Mouse (Mus musculus) stomach, embryonic 14.5 days (tissue): ENCODE measurements around the gene Doc2b. TPM values are rescaled to one million over a fixed set of nuclear protein-coding genes. Genes with fewer than 3 reads are reported as not detected.

Experiments used
- ATAC-seq: fragments of 200-750 bp; cut with Nextera tagmentation; 2 replicates; pipeline ENCODE4 v1.8.0; 2017; ENCODE audit warnings: low read depth, moderate TSS enrichment; ENCODE audit not compliant: insufficient number of reproducible peaks, insufficient read depth, low FRiP score
- H3K27ac ChIP-seq: fragments of 300-500 bp; sonication (generic); 2 replicates; pipeline ENCODE4 v1.5.1; 2014; ENCODE audit warnings: mild to moderate bottlenecking, low read length, moderate library complexity, mixed read lengths
- H3K27me3 ChIP-seq: fragments of 300-500 bp; sonication (generic); 2 replicates; pipeline ENCODE4 v1.6.1; 2014; ENCODE audit warnings: low read length, control low read depth, mixed read lengths; ENCODE audit not compliant: control insufficient read depth, insufficient read depth
- H3K36me3 ChIP-seq: fragments of 300-500 bp; sonication (generic); 2 replicates; pipeline ENCODE4 v1.6.1; 2014; ENCODE audit warnings: mild to moderate bottlenecking, control low read depth, low read length, moderate library complexity, mixed read lengths; ENCODE audit not compliant: control insufficient read depth, insufficient read depth
- H3K4me1 ChIP-seq: fragments of 300-500 bp; sonication (generic); 2 replicates; pipeline ENCODE4 v1.6.1; 2014; ENCODE audit warnings: low read length, control low read depth, mixed read lengths; ENCODE audit not compliant: control insufficient read depth, insufficient read depth
- H3K4me2 ChIP-seq: fragments of 300-500 bp; sonication (generic); replicated peaks from 2 replicates; pipeline ENCODE4 v1.6.1; 2014; ENCODE audit warnings: low read depth, low read length, control low read depth
- H3K4me3 ChIP-seq: fragments of 300-500 bp; sonication (generic); 2 replicates; pipeline ENCODE4 v1.5.1; 2014; ENCODE audit warnings: low read depth, low read length, control low read depth
- H3K9ac ChIP-seq: fragments of 300-500 bp; sonication (generic); replicated peaks from 2 replicates; pipeline ENCODE4 v1.6.1; 2014; ENCODE audit warnings: low read depth, mild to moderate bottlenecking, control low read depth, low read length, moderate library complexity, mixed read lengths
- H3K9me3 ChIP-seq: fragments of 300-500 bp; sonication (generic); 2 replicates; pipeline ENCODE4 v1.6.1; 2016; ENCODE audit warnings: low read depth, low read length, control low read depth; ENCODE audit not compliant: control insufficient read depth
- WGBS: fragments of 180-500 bp; shearing (Covaris S2); extraction: QIAGEN DNeasy Blood & Tissue Kit; methylation state at CpG from one replicate; pipeline ENCODE4 v1.1.7; 2014; 5-methylcytosine and 5-hydroxymethylcytosine counted together
- polyA plus RNA-seq: library from polyadenylated mRNA; unstranded; fragments of >200 nt; fragmentation: Nextera tagmentation; extraction: Ambion mirVana; gene quantifications from 2 replicates; pipeline ENCODE4 v1.2.1, GENCODE M21; 2014

The Doc2b gene
- 2.5 and 2.6 TPM in 2 replicates for polyA plus RNA-seq

- no peaks in the 10 kb centered on the region for H3K9me3 ChIP-seq
- peaks cover 11% of the 10 kb centered on the region; the same call in 1 of the 2 replicates for H3K4me1 ChIP-seq
- no peaks in the 10 kb centered on the region for H3K36me3 ChIP-seq
- peak; percentile 30 for ATAC-seq
- no peak within 1 kb of the TSS; the same call in 1 of the 2 replicates for H3K27ac ChIP-seq
- peak within 1 kb of the TSS; percentile 57 for H3K9ac ChIP-seq
- H3K27me3 ChIP-seq: peaks cover 3% of the 10 kb centered on the region; the same call in 1 of the 2 replicates
- peak within 1 kb of the TSS; percentile 49 for H3K4me3 ChIP-seq
- 4% methylated on average over 35 of the region's 37 CpGs for WGBS
- H3K4me2 ChIP-seq: peak within 1 kb of the TSS; percentile 68
Observed at GRCm38 (mm10) chr11:75796029-75796445, at the start of gene Doc2b. Gene Doc2b, minus strand, starts transcription at chr11:75796049.

- H3K4me2 ChIP-seq: no peak overlapping the region
- H3K27ac ChIP-seq: no peak overlapping the region
- H3K9me3 ChIP-seq: no peaks in the 10 kb centered on the region
- no peaks in the 10 kb centered on the region for H3K36me3 ChIP-seq
- ATAC-seq: no peak
- no peak overlapping the region for H3K4me3 ChIP-seq
- no peaks in the 10 kb centered on the region for H3K4me1 ChIP-seq
- H3K9ac ChIP-seq: no peak overlapping the region
- H3K27me3 ChIP-seq: no peaks in the 10 kb centered on the region
- 81% methylated on average over 4 of the region's 4 CpGs for WGBS
Observed at GRCm38 (mm10) chr11:75842904-75843619, 47.2 kb upstream of the Doc2b start.

GRCm38 (mm10) chr11:75841503-75841902 lies 45.7 kb upstream of the Doc2b start:
- Histone ChIP-seq H3K9ac (no peak overlapping the region), H3K36me3 (no peaks in the 10 kb centered on the region), H3K4me3 (no peak overlapping the region), H3K9me3 (no peaks in the 10 kb centered on the region), H3K4me2 (no peak overlapping the region), H3K4me1 (no peaks in the 10 kb centered on the region), H3K27ac (no peak overlapping the region), H3K27me3 (no peaks in the 10 kb centered on the region)
- ATAC-seq: no peak
- WGBS: 72% methylated on average over 3 of the region's 3 CpGs

- Histone ChIP-seq H3K4me1 (no peaks in the 10 kb centered on the region), H3K36me3 (no peaks in the 10 kb centered on the region), H3K9me3 (no peaks in the 10 kb centered on the region), H3K27ac (no peak overlapping the region), H3K9ac (no peak overlapping the region), H3K4me2 (no peak overlapping the region), H3K4me3 (no peak overlapping the region), H3K27me3 (no peaks in the 10 kb centered on the region)
- 73% methylated on average over 12 of the region's 12 CpGs for WGBS
- no peak for ATAC-seq
Observed at GRCm38 (mm10) chr11:75839536-75840430, 43.9 kb upstream of the Doc2b start.

GRCm38 (mm10) chr11:75838861-75839426 lies 43.1 kb upstream of the Doc2b start:
- Histone ChIP-seq H3K27ac (no peak overlapping the region), H3K9me3 (no peaks in the 10 kb centered on the region), H3K4me2 (no peak overlapping the region), H3K4me3 (no peak overlapping the region), H3K9ac (no peak overlapping the region), H3K4me1 (no peaks in the 10 kb centered on the region), H3K27me3 (no peaks in the 10 kb centered on the region), H3K36me3 (no peaks in the 10 kb centered on the region)
- 70% methylated on average over 10 of the region's 10 CpGs for WGBS
- ATAC-seq: no peak

GRCm38 (mm10) chr11:75836240-75836610 lies 40.4 kb upstream of the Doc2b start:
- Histone ChIP-seq H3K36me3 (no peaks in the 10 kb centered on the region), H3K9me3 (no peaks in the 10 kb centered on the region), H3K4me1 (no peaks in the 10 kb centered on the region), H3K4me3 (no peak overlapping the region), H3K27ac (no peak overlapping the region), H3K27me3 (no peaks in the 10 kb centered on the region), H3K9ac (no peak overlapping the region), H3K4me2 (no peak overlapping the region)
- no peak for ATAC-seq
- WGBS: 64% methylated on average over 11 of the region's 11 CpGs

- Histone ChIP-seq H3K4me3 (no peak overlapping the region), H3K36me3 (no peaks in the 10 kb centered on the region), H3K27me3 (no peaks in the 10 kb centered on the region), H3K9me3 (no peaks in the 10 kb centered on the region), H3K9ac (no peak overlapping the region), H3K27ac (no peak overlapping the region), H3K4me1 (no peaks in the 10 kb centered on the region), H3K4me2 (no peak overlapping the region)
- 72% methylated on average over 11 of the region's 11 CpGs for WGBS
- no peak for ATAC-seq
Observed at GRCm38 (mm10) chr11:75835587-75836239, 39.9 kb upstream of the Doc2b start.

GRCm38 (mm10) chr11:75833081-75833480 lies 37.2 kb upstream of the Doc2b start:
- no peaks in the 10 kb centered on the region for H3K36me3 ChIP-seq
- H3K27ac ChIP-seq: no peak overlapping the region
- no peaks in the 10 kb centered on the region for H3K9me3 ChIP-seq
- ATAC-seq: no peak
- no peak overlapping the region for H3K4me2 ChIP-seq
- no peak overlapping the region for H3K4me3 ChIP-seq
- H3K27me3 ChIP-seq: no peaks in the 10 kb centered on the region
- WGBS: 79% methylated on average over 6 of the region's 6 CpGs
- no peak overlapping the region for H3K9ac ChIP-seq
- H3K4me1 ChIP-seq: no peaks in the 10 kb centered on the region
